Mouse (Mus musculus) ES-Bruce4 (cell line): ENCODE data around the gene Hspb2.

Experiments used
- CTCF ChIP-seq: IDR thresholded peaks from one replicate; pipeline ENCODE4 v1.8.1; 2011; ENCODE audit warnings: low read depth, low read length
- POLR2A ChIP-seq: IDR thresholded peaks from one replicate; pipeline ENCODE4 v1.8.1; 2011; ENCODE audit warnings: low read length; ENCODE audit not compliant: insufficient read depth

GRCm38 (mm10) chr9:50727925-50728651 is 24.1 kb downstream of the Hspb2 start:
- TF ChIP-seq CTCF (no peak), POLR2A (no peak)
